ENCODE assay signal across 8 mouse cellular contexts in the genomic region with DNA sequence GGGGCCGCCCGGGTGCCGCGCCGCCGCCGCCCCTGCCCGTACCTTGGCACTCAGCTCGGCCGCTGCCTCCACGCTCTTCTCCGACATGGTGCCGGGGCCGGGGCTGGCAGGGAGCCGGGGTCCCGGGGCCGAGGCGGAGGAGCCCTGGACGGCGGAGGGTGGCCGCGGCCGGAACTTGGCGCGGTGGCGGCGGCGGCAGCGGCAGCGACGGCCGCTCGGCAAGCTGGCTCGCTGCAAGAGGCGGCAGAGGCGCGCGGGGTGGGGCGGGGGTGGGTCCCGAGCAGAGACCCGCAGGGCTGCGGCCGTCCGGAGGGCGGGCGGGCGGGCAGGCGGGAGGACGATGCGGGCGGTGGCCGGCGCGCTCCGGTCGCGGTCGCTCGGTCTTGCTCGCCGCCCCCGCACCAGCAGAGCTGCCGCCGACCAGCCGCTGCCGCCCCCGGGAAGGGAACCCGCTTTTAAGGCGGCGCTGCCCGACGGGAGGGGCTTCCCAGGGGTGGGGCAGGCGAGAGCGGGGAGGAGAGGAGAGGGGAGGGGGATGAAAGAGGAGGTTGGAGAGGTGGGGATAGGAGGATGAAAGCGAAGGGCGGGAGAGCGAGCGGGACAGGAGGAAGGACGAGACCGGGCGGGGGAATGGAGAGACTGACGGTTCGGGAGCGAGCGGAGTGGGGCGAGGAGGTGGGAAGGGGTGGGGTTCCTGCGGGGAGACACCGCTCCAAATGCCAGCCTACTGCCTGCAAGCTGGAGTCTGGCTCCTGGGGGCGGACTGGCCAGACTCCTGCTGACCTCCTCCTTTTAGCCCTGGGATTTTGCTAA. TPM values are rescaled to one million over a fixed set of nuclear protein-coding genes. Genes with fewer than 3 reads are reported as not detected.
DNase-seq lines count a peak whose midpoint lies in the region; ATAC-seq lines count a peak whose summit lies in the region.

No protein-coding gene starts in this region.

- peak overlapping the region; percentile 93 for H3K4me3 ChIP-seq in hindbrain, embryonic 13.5 days

- peak overlapping the region; percentile 100 for H3K4me2 ChIP-seq in hindbrain, embryonic 13.5 days

- H3K27ac ChIP-seq in hindbrain, embryonic 13.5 days: peak overlapping the region; percentile 100

- peaks cover 69% of the 10 kb centered on the region for H3K4me1 ChIP-seq in hindbrain, embryonic 13.5 days (replicated peaks)

- peak; percentile 69 for ATAC-seq in hindbrain, embryonic 13.5 days (ENCODE audit: low FRiP score)

- peak; percentile 95 for DNase-seq in NIH3T3 (ENCODE audit: low read depth)
- peak; percentile 97 to 99 for DNase-seq in cerebellum, postnatal 10 days
- DNase-seq in frontal cortex, postnatal 14 days (ENCODE audit: low spot score in 2 of 2): peak; percentile 88 to 90
- peak; percentile 87 for DNase-seq in left cerebral cortex, adult 11 months (ENCODE audit: low spot score)
- peak; percentile 94 for DNase-seq in lung, postnatal 25 days (ENCODE audit: low spot score)
- DNase-seq in right cerebral cortex, adult 18-20 months: peak; percentile 97
- DNase-seq in urinary bladder, postnatal 10 days (ENCODE audit: low spot score): peak; percentile 67

- no peaks in the 10 kb centered on the region for H3K9me3 ChIP-seq in hindbrain, embryonic 13.5 days

- H3K27me3 ChIP-seq in hindbrain, embryonic 13.5 days: no peaks in the 10 kb centered on the region

- peak overlapping the region; percentile 100 for H3K9ac ChIP-seq in hindbrain, embryonic 13.5 days

- under 1% methylated on average over 76 of the region's 89 CpGs for WGBS in hindbrain, embryonic 13.5 days

- peaks cover 23% of the 10 kb centered on the region for H3K36me3 ChIP-seq in hindbrain, embryonic 13.5 days

RNA-seq across cellular contexts. Expression of a gene that starts 2.2 kb away (rescaled TPM):
- polyA plus RNA-seq in hindbrain, embryonic 13.5 days (2015; fragmentation: Nextera tagmentation; extraction: Ambion mirVana): 744 and 801 TPM in 2 replicates

RNA-seq across cellular contexts. Expression of a gene that starts 6.2 kb away (rescaled TPM):
- 2.4 and 2.6 TPM in 2 replicates for polyA plus RNA-seq in hindbrain, embryonic 13.5 days (2015; fragmentation: Nextera tagmentation; extraction: Ambion mirVana)

RNA-seq across cellular contexts. Expression of a gene that starts 13.5 kb away (rescaled TPM):
- 481 and 505 TPM in 2 replicates for polyA plus RNA-seq in hindbrain, embryonic 13.5 days (2015; fragmentation: Nextera tagmentation; extraction: Ambion mirVana)

RNA-seq across cellular contexts. Expression of a gene that starts 29.7 kb away (rescaled TPM):
- 0.14 and 0.19 TPM in 2 replicates for polyA plus RNA-seq in hindbrain, embryonic 13.5 days (2015; fragmentation: Nextera tagmentation; extraction: Ambion mirVana)

RNA-seq across cellular contexts. Expression of a gene that starts 47.6 kb away (rescaled TPM):
- 89.3 and 94.5 TPM in 2 replicates for polyA plus RNA-seq in hindbrain, embryonic 13.5 days (2015; fragmentation: Nextera tagmentation; extraction: Ambion mirVana)

Comparison
In these comparisons a context has a peak if more than half of its experiments do, and no peak if none do; other contexts are left out.
1. Peak in every context shown above with its lines: DNase-seq, ATAC-seq, H3K4me3 ChIP-seq and H3K27ac ChIP-seq.